Comparison of ENCODE assay signal across 8 mouse cellular contexts in genomic region chr16:21310636-21311615, GRCm38 (mm10).
DNase-seq lines count a peak whose midpoint lies in the region; ATAC-seq and TF ChIP-seq lines count a peak whose summit lies in the region.

No protein-coding gene starts in this region.

- WGBS in heart, embryonic 13.5 days: 4% methylated on average over 35 of the region's 35 CpGs
- WGBS in kidney, embryonic 16.5 days: 2% methylated on average over 33 of the region's 35 CpGs
- 5% methylated on average over 35 of the region's 35 CpGs for WGBS in liver, embryonic 14.5 days (ENCODE audit: insufficient replicate concordance)
- WGBS in stomach, embryonic 15.5 days: 3% methylated on average over 35 of the region's 35 CpGs

- ATAC-seq in CD4-positive, CD25-positive, alpha-beta regulatory T cell, adult 4 months: peak; percentile 89
- ATAC-seq in heart, embryonic 13.5 days (ENCODE audit: extremely low read depth, insufficient number of reproducible peaks, low FRiP score, low TSS enrichment): peak; percentile 43; the same call in 1 of the 2 replicates
- ATAC-seq in kidney, embryonic 16.5 days (ENCODE audit: low FRiP score, low TSS enrichment): peak; percentile 91
- ATAC-seq in liver, embryonic 14.5 days (ENCODE audit: insufficient read depth): peak; percentile 50; the same call in 1 of the 2 replicates
- peak; percentile 81 for ATAC-seq in stomach, embryonic 15.5 days (ENCODE audit: insufficient read depth, low FRiP score, low read depth)

- TF ChIP-seq EP300 in liver, embryonic 14.5 days (IDR thresholded peaks at IDR 0.05; ENCODE audit: low read depth): no peak

- DNase-seq in fibroblast of lung, adult 2 months (ENCODE audit: low read depth): peak; percentile 75
- peak in 1 of 3 experiments; percentile 10 for DNase-seq in liver, embryonic 14.5 days (ENCODE audit: low read depth in 3 of 3, low spot score in 3 of 3)
- peak; percentile 10 to 28 for DNase-seq in natural killer cell, adult 2 months (ENCODE audit: low spot score in 2 of 2)

- no peak overlapping the region for H3K27ac ChIP-seq in brown adipose tissue, adult 24 weeks (replicated peaks; ENCODE audit: low read depth, low read length)
- H3K27ac ChIP-seq in heart, embryonic 13.5 days (replicated peaks): peak overlapping the region; percentile 88
- H3K27ac ChIP-seq in kidney, embryonic 16.5 days (ENCODE audit: low read length): peak overlapping the region; percentile 89
- H3K27ac ChIP-seq in liver, embryonic 14.5 days: no peak overlapping the region
- H3K27ac ChIP-seq in stomach, embryonic 15.5 days: peak overlapping the region; percentile 93

- H3K27me3 ChIP-seq in heart, embryonic 13.5 days (replicated peaks): peaks cover 19% of the 10 kb centered on the region
- H3K27me3 ChIP-seq in kidney, embryonic 16.5 days (ENCODE audit: insufficient read depth, low read length): no peaks in the 10 kb centered on the region
- H3K27me3 ChIP-seq in liver, embryonic 14.5 days (ENCODE audit: control insufficient read depth, insufficient read depth, low read length): peaks cover 10% of the 10 kb centered on the region
- no peaks in the 10 kb centered on the region for H3K27me3 ChIP-seq in stomach, embryonic 15.5 days (replicated peaks)

- peak overlapping the region; percentile 55 for H3K4me3 ChIP-seq in brown adipose tissue, adult 24 weeks (ENCODE audit: insufficient read depth, low read depth, low read length)
- H3K4me3 ChIP-seq in heart, embryonic 13.5 days: peak overlapping the region; percentile 51
- peak overlapping the region; percentile 43 for H3K4me3 ChIP-seq in kidney, embryonic 16.5 days (ENCODE audit: low read length)
- peak overlapping the region; percentile 27 to 44 for H3K4me3 ChIP-seq in liver, embryonic 14.5 days (ENCODE audit: insufficient read depth in 1 of 2, low read depth in 2 of 2, low read length in 2 of 2)
- H3K4me3 ChIP-seq in stomach, embryonic 15.5 days (replicated peaks): peak overlapping the region; percentile 40

- peak overlapping the region; percentile 82 for H3K4me2 ChIP-seq in heart, embryonic 13.5 days
- H3K4me2 ChIP-seq in kidney, embryonic 16.5 days (replicated peaks; ENCODE audit: low read depth, low read length): peak overlapping the region; percentile 76
- H3K4me2 ChIP-seq in liver, embryonic 14.5 days (ENCODE audit: low read depth): peak overlapping the region; percentile 70
- peak overlapping the region; percentile 87 for H3K4me2 ChIP-seq in stomach, embryonic 15.5 days

- no peaks in the 10 kb centered on the region for H3K4me1 ChIP-seq in brown adipose tissue, adult 24 weeks (ENCODE audit: control insufficient read depth, insufficient read depth, insufficient read length, low read length)
- peaks cover 30% of the 10 kb centered on the region for H3K4me1 ChIP-seq in heart, embryonic 13.5 days
- peaks cover 48% of the 10 kb centered on the region for H3K4me1 ChIP-seq in kidney, embryonic 16.5 days (ENCODE audit: insufficient read depth, low read length)
- peaks cover 0 to 7% of the 10 kb centered on the region in 2 experiments; a peak in 2 of 4 replicates for H3K4me1 ChIP-seq in liver, embryonic 14.5 days (replicated peaks; ENCODE audit: control insufficient read depth in 2 of 2, insufficient read depth in 2 of 2, low read length in 1 of 2)
- peaks cover 27% of the 10 kb centered on the region; the same call in 1 of the 2 replicates for H3K4me1 ChIP-seq in stomach, embryonic 15.5 days

- no peak for TF ChIP-seq CTCF in liver, embryonic 14.5 days (IDR thresholded peaks at IDR 0.05; ENCODE audit: low read depth)

- H3K9me3 ChIP-seq in heart, embryonic 13.5 days: no peaks in the 10 kb centered on the region
- H3K9me3 ChIP-seq in kidney, embryonic 16.5 days (ENCODE audit: low read length): no peaks in the 10 kb centered on the region
- no peaks in the 10 kb centered on the region for H3K9me3 ChIP-seq in liver, embryonic 14.5 days (ENCODE audit: control insufficient read depth, low read length)
- no peaks in the 10 kb centered on the region for H3K9me3 ChIP-seq in stomach, embryonic 15.5 days

- H3K36me3 ChIP-seq in heart, embryonic 13.5 days: no peaks in the 10 kb centered on the region
- H3K36me3 ChIP-seq in kidney, embryonic 16.5 days (ENCODE audit: insufficient read depth, low read length): no peaks in the 10 kb centered on the region
- no peaks in the 10 kb centered on the region for H3K36me3 ChIP-seq in liver, embryonic 14.5 days (replicated peaks; ENCODE audit: control insufficient read depth, insufficient read depth, low read depth)
- no peaks in the 10 kb centered on the region for H3K36me3 ChIP-seq in stomach, embryonic 15.5 days

- peak overlapping the region; percentile 87 for H3K9ac ChIP-seq in heart, embryonic 13.5 days
- peak overlapping the region; percentile 63 for H3K9ac ChIP-seq in kidney, embryonic 16.5 days (replicated peaks; ENCODE audit: low read length)
- H3K9ac ChIP-seq in liver, embryonic 14.5 days (replicated peaks): peak overlapping the region; percentile 15; the same call in 1 of the 2 replicates
- peak overlapping the region; percentile 32; the same call in 1 of the 2 replicates for H3K9ac ChIP-seq in stomach, embryonic 15.5 days

Comparison
In these comparisons a context has a peak if more than half of its experiments do, and no peak if none do; other contexts are left out.
1. H3K27ac ChIP-seq: peak in heart, embryonic 13.5 days (single experiment), kidney, embryonic 16.5 days (single experiment) and stomach, embryonic 15.5 days (single experiment); none in brown adipose tissue, adult 24 weeks (single experiment) and liver, embryonic 14.5 days (single experiment).
2. H3K9ac ChIP-seq: peak in every context shown above with its lines; median percentile 87 in heart, embryonic 13.5 days; 63 in kidney, embryonic 16.5 days; 32 in stomach, embryonic 15.5 days; 15 in liver, embryonic 14.5 days.
3. Peak in every context shown above with its lines, with median percentiles within 50 percentile points of each other: ATAC-seq, H3K4me3 ChIP-seq and H3K4me2 ChIP-seq.